Mouse (Mus musculus) hindbrain, embryonic 10.5 days (tissue): Measurements from ENCODE around the gene Eif4g1. TPM values are rescaled to one million over a fixed set of nuclear protein-coding genes. Genes with fewer than 3 reads are reported as not detected.

Experiments
- DNase-seq: peaks from one replicate; pipeline ENCODE4 v3.0.0-alpha.2; 2017; ENCODE audit warnings: low spot score
- H3K27ac ChIP-seq: fragments of 300-500 bp; sonication (generic); 2 replicates; pipeline ENCODE4 v1.5.1; 2016; ENCODE audit warnings: mild to moderate bottlenecking, moderate library complexity
- H3K27me3 ChIP-seq: fragments of 300-500 bp; sonication (generic); 2 replicates; pipeline ENCODE4 v1.6.1; 2016; ENCODE audit warnings: mild to moderate bottlenecking; ENCODE audit not compliant: poor library complexity, insufficient read depth, severe bottlenecking
- H3K36me3 ChIP-seq: fragments of 300-500 bp; sonication (generic); 2 replicates; pipeline ENCODE4 v1.6.1; 2016; ENCODE audit warnings: mild to moderate bottlenecking, moderate library complexity
- H3K4me1 ChIP-seq: fragments of 300-500 bp; sonication (generic); replicated peaks from 2 replicates; pipeline ENCODE4 v1.6.1; 2016; ENCODE audit warnings: mild to moderate bottlenecking
- H3K4me3 ChIP-seq: fragments of 300-500 bp; sonication (generic); 2 replicates; pipeline ENCODE4 v1.5.1; 2016; ENCODE audit warnings: mild to moderate bottlenecking, moderate library complexity
- H3K9me3 ChIP-seq: fragments of 300-500 bp; sonication (generic); 2 replicates; pipeline ENCODE4 v1.6.1; 2016; ENCODE audit warnings: mild to moderate bottlenecking, moderate library complexity
- WGBS: fragments of 180-500 bp; shearing (Covaris S2); methylation state at CpG from one replicate; pipeline ENCODE4 v1.1.7; 2016; 5-methylcytosine and 5-hydroxymethylcytosine counted together
- polyA plus RNA-seq: library from polyadenylated mRNA; unstranded; fragments of >200 nt; fragmentation: Nextera tagmentation; extraction: Ambion mirVana; gene quantifications from 2 replicates; pipeline ENCODE4 v1.2.1, GENCODE M21; 2016

Gene Eif4g1
- polyA plus RNA-seq, 1 experiment from 2014 or later = 181 TPM

- Histone ChIP-seq H3K4me3 (peak overlapping the region; percentile 73), H3K4me1 (peaks cover 57% of the 10 kb centered on the region), H3K27ac (peak overlapping the region; percentile 74), H3K27me3 (no peaks in the 10 kb centered on the region), H3K36me3 (peaks cover 42% of the 10 kb centered on the region), H3K9me3 (no peaks in the 10 kb centered on the region)
- 26% methylated on average over 11 of the region's 11 CpGs for WGBS
- no peak for DNase-seq
These were observed 46.4 kb downstream of the Eif4g1 start for GRCm38 (mm10) chr16:20714307-20715080.

- H3K4me1 ChIP-seq = peaks cover 54% of the 10 kb centered on the region
- peak overlapping the region; percentile 95 for H3K27ac ChIP-seq
- H3K27me3 ChIP-seq = no peaks in the 10 kb centered on the region
- no peaks in the 10 kb centered on the region for H3K9me3 ChIP-seq
- peak overlapping the region; percentile 73 for H3K4me3 ChIP-seq
- H3K36me3 ChIP-seq = peaks cover 42% of the 10 kb centered on the region
- WGBS = 53% methylated on average over 2 of the region's 2 CpGs
- no peak for DNase-seq
These were observed 47.0 kb downstream of the Eif4g1 start for GRCm38 (mm10) chr16:20715161-20715560.

GRCm38 (mm10) chr16:20715566-20715965 lies 47.5 kb downstream of the Eif4g1 start:
- H3K27ac ChIP-seq = peak overlapping the region; percentile 95

GRCm38 (mm10) chr16:20715976-20716840 lies 48.1 kb downstream of the Eif4g1 start:
- under 1% methylated on average over 67 of the region's 68 CpGs for WGBS
- Histone ChIP-seq H3K27ac (peak overlapping the region; percentile 95), H3K4me3 (peak overlapping the region; percentile 73), H3K4me1 (peaks cover 54% of the 10 kb centered on the region), H3K9me3 (no peaks in the 10 kb centered on the region), H3K36me3 (peaks cover 42% of the 10 kb centered on the region), H3K27me3 (no peaks in the 10 kb centered on the region)
- peak; percentile 88 for DNase-seq

More at GRCm38 (mm10) chr16:20715566-20715965, 47.5 kb downstream of the Eif4g1 start:
- H3K27me3 ChIP-seq = no peaks in the 10 kb centered on the region
- 0% methylated on average over 12 of the region's 12 CpGs for WGBS
- no peaks in the 10 kb centered on the region for H3K9me3 ChIP-seq
- peaks cover 42% of the 10 kb centered on the region for H3K36me3 ChIP-seq
- peak overlapping the region; percentile 73 for H3K4me3 ChIP-seq
- DNase-seq = no peak
- peaks cover 54% of the 10 kb centered on the region for H3K4me1 ChIP-seq

- under 1% methylated on average over 8 of the region's 8 CpGs for WGBS
- Histone ChIP-seq H3K27me3 (no peaks in the 10 kb centered on the region), H3K36me3 (peaks cover 42% of the 10 kb centered on the region), H3K27ac (peak overlapping the region; percentile 95), H3K4me3 (peak overlapping the region; percentile 73), H3K9me3 (no peaks in the 10 kb centered on the region), H3K4me1 (peaks cover 54% of the 10 kb centered on the region)
- DNase-seq = no peak
These were observed 48.7 kb downstream of the Eif4g1 start for GRCm38 (mm10) chr16:20716841-20717180.

- H3K9me3 ChIP-seq = no peaks in the 10 kb centered on the region
- under 1% methylated on average over 62 of the region's 62 CpGs for WGBS
- H3K4me3 ChIP-seq = peak within 1 kb of the TSS; percentile 73
- DNase-seq = peak; percentile 96
- H3K27me3 ChIP-seq = no peaks in the 10 kb centered on the region
- peak within 1 kb of the TSS; percentile 95 for H3K27ac ChIP-seq
- H3K4me1 ChIP-seq = peaks cover 54% of the 10 kb centered on the region
- peaks cover 42% of the 10 kb centered on the region for H3K36me3 ChIP-seq
These were observed 49.3 kb downstream of the Eif4g1 start, which contains the start of the genes Polr2h and Clcn2 for GRCm38 (mm10) chr16:20717181-20717977. Gene Polr2h, plus strand, starts transcription at chr16:20717665. Gene Clcn2, minus strand, starts transcription at chr16:20717746.

- DNase-seq = no peak
These were observed 50.0 kb downstream of the Eif4g1 start for GRCm38 (mm10) chr16:20717978-20718670.

GRCm38 (mm10) chr16:20721808-20722207 lies 53.7 kb downstream of the Eif4g1 start:
- no peaks in the 10 kb centered on the region for H3K27me3 ChIP-seq
- no peak overlapping the region for H3K27ac ChIP-seq
- no peak overlapping the region for H3K4me3 ChIP-seq
- H3K36me3 ChIP-seq = peaks cover 37% of the 10 kb centered on the region
- 86% methylated on average over 10 of the region's 10 CpGs for WGBS
- H3K4me1 ChIP-seq = peaks cover 23% of the 10 kb centered on the region
- H3K9me3 ChIP-seq = no peaks in the 10 kb centered on the region
- DNase-seq = no peak

More at GRCm38 (mm10) chr16:20717978-20718670, 50.0 kb downstream of the Eif4g1 start:
- Histone ChIP-seq H3K4me1 (peaks cover 54% of the 10 kb centered on the region), H3K36me3 (peaks cover 41% of the 10 kb centered on the region), H3K4me3 (peak overlapping the region; percentile 73), H3K27ac (peak overlapping the region; percentile 95), H3K27me3 (no peaks in the 10 kb centered on the region), H3K9me3 (no peaks in the 10 kb centered on the region)
- WGBS = 3% methylated on average over 18 of the region's 18 CpGs

GRCm38 (mm10) chr16:20722736-20723135 lies 54.6 kb downstream of the Eif4g1 start:
- WGBS = 80% methylated on average over 4 of the region's 4 CpGs
- Histone ChIP-seq H3K4me1 (peaks cover 14% of the 10 kb centered on the region), H3K4me3 (no peak overlapping the region), H3K9me3 (no peaks in the 10 kb centered on the region), H3K27me3 (no peaks in the 10 kb centered on the region), H3K27ac (no peak overlapping the region), H3K36me3 (peaks cover 37% of the 10 kb centered on the region)
- no peak for DNase-seq

GRCm38 (mm10) chr16:20723247-20723646 lies 55.1 kb downstream of the Eif4g1 start:
- no peaks in the 10 kb centered on the region for H3K27me3 ChIP-seq
- H3K4me1 ChIP-seq = peaks cover 11% of the 10 kb centered on the region
- no peak for DNase-seq
- no peak overlapping the region for H3K27ac ChIP-seq
- H3K9me3 ChIP-seq = no peaks in the 10 kb centered on the region
- H3K4me3 ChIP-seq = no peak overlapping the region
- peaks cover 37% of the 10 kb centered on the region for H3K36me3 ChIP-seq
- 64% methylated on average over 4 of the region's 4 CpGs for WGBS

- H3K4me1 ChIP-seq = peaks cover 4% of the 10 kb centered on the region
- peak; percentile 62 for DNase-seq
- WGBS = 32% methylated on average over 5 of the region's 5 CpGs
These were observed 56.2 kb downstream of the Eif4g1 start for GRCm38 (mm10) chr16:20724338-20724748.

GRCm38 (mm10) chr16:20725321-20725720 lies 57.2 kb downstream of the Eif4g1 start:
- Histone ChIP-seq H3K27ac (no peak overlapping the region), H3K27me3 (no peaks in the 10 kb centered on the region; the same call in 1 of the 2 replicates), H3K9me3 (no peaks in the 10 kb centered on the region), H3K36me3 (peaks cover 27% of the 10 kb centered on the region), H3K4me1 (peaks cover 10% of the 10 kb centered on the region), H3K4me3 (no peak overlapping the region)
- 80% methylated on average over 7 of the region's 7 CpGs for WGBS
- no peak for DNase-seq

More at GRCm38 (mm10) chr16:20724338-20724748, 56.2 kb downstream of the Eif4g1 start:
- Histone ChIP-seq H3K9me3 (no peaks in the 10 kb centered on the region), H3K27me3 (no peaks in the 10 kb centered on the region), H3K27ac (no peak overlapping the region), H3K4me3 (no peak overlapping the region), H3K36me3 (peaks cover 37% of the 10 kb centered on the region)
